Mouse (Mus musculus) stomach, postnatal 0 days (tissue): ENCODE results near the gene Xpo4.

Experiments used
- CTCF ChIP-seq: IDR thresholded peaks from 2 replicates; pipeline ENCODE4 v1.5.1; 2016; ENCODE audit warnings: antibody characterized with exemption, low read depth, mild to moderate bottlenecking, moderate library complexity
- EP300 ChIP-seq: optimal IDR thresholded peaks from 2 replicates; pipeline ENCODE3; 2016; ENCODE audit warnings: antibody characterized with exemption

- TF ChIP-seq CTCF (no peak), EP300 (no peak)
Measured at GRCm38 (mm10) chr14:57546557-57547021, 118.6 kb downstream of the Xpo4 start.
